Mouse (Mus musculus): ENCODE results near the gene Cfap36.

Gene Cfap36

DNA sequence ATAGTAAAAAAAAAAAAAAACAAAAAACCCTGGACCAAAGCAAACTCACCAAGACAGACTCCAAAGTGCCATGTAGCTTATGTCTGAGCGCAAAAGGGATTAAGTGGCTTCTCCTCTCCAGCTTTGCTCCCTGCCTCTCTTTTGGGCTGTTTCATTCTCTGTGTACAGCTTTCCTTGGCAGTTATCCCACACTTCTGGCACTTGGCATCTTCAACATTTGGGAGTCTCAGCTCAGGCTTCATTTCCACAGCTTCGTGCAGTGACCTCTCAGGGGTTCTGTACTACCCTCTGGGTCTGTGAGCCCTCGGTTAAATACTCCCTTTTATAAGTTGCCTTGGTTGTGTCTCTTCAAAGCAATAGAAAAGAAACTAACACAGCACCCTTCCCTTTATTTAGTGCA is 66.6 kb downstream of the Cfap36 start:
- peak; percentile 51 for DNase-seq (ENCODE audit: low spot score)

DNA sequence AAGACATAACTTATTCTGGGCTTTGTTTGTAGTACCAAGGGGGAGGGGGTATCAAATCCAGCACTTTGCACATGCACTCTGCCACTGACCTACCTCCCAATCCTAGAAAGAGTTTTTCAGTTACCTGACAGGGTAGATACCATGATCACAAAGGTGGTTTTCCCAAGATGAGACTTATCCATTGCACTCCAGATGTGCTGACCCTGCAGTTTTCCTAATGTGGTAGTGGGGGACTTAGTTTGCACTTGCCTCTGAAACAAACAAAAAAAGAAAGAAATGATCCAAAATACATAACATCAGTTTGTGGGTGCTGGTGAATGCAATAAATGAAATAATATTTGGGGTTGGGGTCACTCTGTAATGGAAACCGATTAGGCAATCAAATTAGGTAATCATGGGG is 67.9 kb downstream of the Cfap36 start:
- DNase-seq (ENCODE audit: low spot score) = no peak

DNA sequence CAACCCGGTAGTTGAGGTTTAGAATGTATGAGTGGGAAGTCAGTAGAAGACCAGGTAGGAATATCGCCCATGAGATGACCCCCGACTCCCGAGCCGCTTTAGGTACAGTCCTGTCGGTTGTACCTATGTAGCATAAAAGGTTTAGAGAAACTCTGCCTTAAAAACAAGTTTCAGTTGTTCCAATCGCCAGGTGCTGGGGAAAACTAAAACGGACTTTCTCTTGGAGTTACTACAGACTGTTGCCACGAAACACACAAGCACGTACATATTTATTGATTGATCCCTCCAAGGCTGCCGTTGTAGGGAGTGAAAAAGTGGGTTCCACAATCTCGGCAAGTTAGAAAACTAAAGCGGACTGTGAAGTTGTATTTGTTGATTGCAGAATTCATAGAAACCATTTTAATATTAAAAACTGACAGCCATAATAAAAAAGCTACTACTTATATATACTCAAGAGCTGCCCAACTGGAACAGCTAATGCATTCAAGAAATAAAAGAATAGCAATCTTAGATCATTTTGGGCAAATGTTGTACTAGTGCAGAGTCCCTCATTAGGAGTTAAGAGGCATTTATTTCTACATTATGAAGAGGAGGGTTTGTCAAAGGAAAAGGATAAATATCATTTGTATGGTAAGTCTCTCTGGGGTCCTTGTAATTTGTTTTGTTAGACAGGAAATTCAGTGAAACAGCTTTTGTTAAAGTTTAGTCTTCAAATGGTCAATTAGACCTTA is 73.3 kb downstream of the Cfap36 start:
- no peak for DNase-seq (ENCODE audit: low spot score)

DNA sequence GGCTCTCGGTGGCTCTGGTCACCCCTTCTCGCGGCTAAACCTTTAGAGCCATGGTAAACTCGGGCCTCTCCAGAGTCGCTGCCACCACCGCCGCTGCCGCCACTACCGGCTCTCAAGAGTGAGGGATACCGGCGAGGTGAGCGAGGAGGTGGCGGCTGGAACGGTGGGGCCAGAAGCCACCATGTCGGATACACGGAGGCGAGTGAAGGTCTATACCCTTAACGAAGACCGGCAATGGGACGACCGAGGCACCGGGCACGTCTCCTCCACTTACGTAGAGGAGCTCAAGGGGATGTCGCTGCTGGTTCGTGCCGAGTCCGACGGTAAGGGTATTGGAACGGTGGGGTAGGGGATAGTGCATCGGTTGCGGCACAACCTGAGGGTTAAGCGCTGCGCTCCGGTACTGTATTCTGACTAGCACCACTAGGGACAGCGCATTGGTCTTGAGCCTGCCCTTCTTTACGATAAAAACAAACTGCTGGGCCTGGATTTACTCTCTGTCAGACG is 74.0 kb downstream of the Cfap36 start:
- peak; percentile 92 for DNase-seq (ENCODE audit: low spot score)

DNA sequence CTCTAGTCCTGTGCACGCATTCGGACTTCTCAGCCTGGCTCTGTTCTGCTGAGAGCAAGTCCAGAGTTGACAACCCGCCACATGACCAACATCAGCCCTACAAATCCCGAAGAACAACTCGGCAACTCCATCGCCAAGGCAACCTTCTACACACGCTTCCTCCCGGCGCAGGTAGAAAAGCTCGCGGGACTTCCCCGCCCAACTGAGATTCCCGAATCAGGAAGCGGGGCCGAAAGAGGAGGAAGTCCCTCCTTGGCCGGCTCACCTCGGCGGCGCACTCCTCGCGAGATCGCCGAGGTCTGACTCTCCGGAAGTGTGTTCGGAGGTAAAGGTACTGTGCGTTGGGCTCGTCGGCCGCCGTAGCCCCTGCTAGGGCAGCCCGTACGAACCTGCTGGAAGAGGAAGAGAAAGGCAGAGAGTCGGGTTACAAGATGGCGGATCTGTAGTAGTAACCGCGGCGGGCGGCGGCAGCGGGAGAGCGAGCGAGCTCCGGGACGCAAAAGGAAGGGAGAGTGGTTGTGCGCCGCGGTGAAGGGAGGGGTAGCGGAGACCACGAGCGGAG is 74.6 kb downstream of the Cfap36 start, which contains the start of gene Ppp4r3b:
Gene Ppp4r3b, plus strand, starts transcription at position 328 of the 562 bp plus-strand sequence.
- DNase-seq (ENCODE audit: low spot score) = peak; percentile 100

DNA sequence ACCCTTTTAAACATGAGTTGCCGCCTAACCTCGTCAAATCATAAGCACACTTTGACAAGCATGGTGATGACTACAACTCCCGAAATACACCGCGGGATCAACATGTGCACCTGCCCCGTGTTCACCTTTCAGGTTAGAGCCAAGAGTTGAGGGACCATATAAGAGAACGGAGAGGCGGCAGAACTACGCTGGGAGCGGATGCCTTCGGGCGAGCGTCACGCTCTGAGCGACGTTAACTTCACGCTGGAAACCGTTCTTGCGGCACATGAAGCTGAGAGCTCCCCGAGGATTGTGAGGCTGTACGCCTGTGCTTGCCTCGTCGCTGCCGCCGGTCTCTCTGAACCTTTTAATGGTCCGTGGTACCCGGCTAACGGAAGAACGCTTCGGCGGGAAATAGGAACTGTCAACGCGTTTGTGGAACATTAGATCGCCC is 75.2 kb downstream of the Cfap36 start:
- peak; percentile 68 for DNase-seq (ENCODE audit: low spot score)
